Mouse (Mus musculus): ENCODE results near the gene Zyg11b.
A peak's percentile ranks its signal among the peaks of the same experiment; 100 is the strongest.

The Zyg11b gene

GRCm38 (mm10) chr4:108317656-108318605 is 17.0 kb upstream of the Zyg11b start:
- DNase-seq = no peak

GRCm38 (mm10) chr4:108314041-108314440 is 13.1 kb upstream of the Zyg11b start:
- no peak for DNase-seq

GRCm38 (mm10) chr4:108310706-108311105 is 9.8 kb upstream of the Zyg11b start:
- DNase-seq = no peak

- no peak for DNase-seq
These were observed 1.5 kb upstream of the Zyg11b start for GRCm38 (mm10) chr4:108302296-108302890.

GRCm38 (mm10) chr4:108300266-108300665 is 630 bp downstream of the Zyg11b start:
- DNase-seq = no peak

GRCm38 (mm10) chr4:108276973-108277372 is 23.9 kb downstream of the Zyg11b start:
- DNase-seq = peak; percentile 12

- DNase-seq = no peak
These were observed 28.6 kb downstream of the Zyg11b start for GRCm38 (mm10) chr4:108272286-108272685.

GRCm38 (mm10) chr4:108265774-108266173 is 35.1 kb downstream of the Zyg11b start:
- no peak for DNase-seq

- no peak for DNase-seq
These were observed 47.6 kb downstream of the Zyg11b start for GRCm38 (mm10) chr4:108253317-108253716.

GRCm38 (mm10) chr4:108250501-108250900 is 50.4 kb downstream of the Zyg11b start:
- no peak for DNase-seq

GRCm38 (mm10) chr4:108249314-108249713 is 51.6 kb downstream of the Zyg11b start:
- no peak for DNase-seq

- no peak for DNase-seq
These were observed 67.2 kb downstream of the Zyg11b start for GRCm38 (mm10) chr4:108233654-108234053.

- no peak for DNase-seq
These were observed 75.5 kb downstream of the Zyg11b start for GRCm38 (mm10) chr4:108225341-108225872.

GRCm38 (mm10) chr4:108222507-108222906 is 78.4 kb downstream of the Zyg11b start:
- no peak for DNase-seq

GRCm38 (mm10) chr4:108219019-108219418 is 81.9 kb downstream of the Zyg11b start:
- no peak for DNase-seq

GRCm38 (mm10) chr4:108217332-108218179 is 83.3 kb downstream of the Zyg11b start, which contains the start of gene Zyg11a:
TSS of gene Zyg11a (minus strand) at chr4:108218048.
- DNase-seq = no peak

- DNase-seq = no peak
These were observed 87.9 kb downstream of the Zyg11b start for GRCm38 (mm10) chr4:108213023-108213422.

- no peak for DNase-seq
These were observed 96.3 kb downstream of the Zyg11b start for GRCm38 (mm10) chr4:108204629-108205028.

GRCm38 (mm10) chr4:108199236-108199635 is 101.7 kb downstream of the Zyg11b start:
- DNase-seq = no peak

- no peak for DNase-seq
These were observed 104.5 kb downstream of the Zyg11b start for GRCm38 (mm10) chr4:108196277-108196855.

GRCm38 (mm10) chr4:108192821-108193323 is 108.0 kb downstream of the Zyg11b start:
- DNase-seq = no peak

GRCm38 (mm10) chr4:108182278-108182677 is 118.6 kb downstream of the Zyg11b start:
- no peak for DNase-seq
